Mouse (Mus musculus) neural tube, embryonic 10.5 days (tissue): ENCODE results near the gene Gpatch2.

Experiments used
- DNase-seq: peaks from one replicate; pipeline ENCODE4 v3.0.0-alpha.2; 2017; ENCODE audit warnings: low spot score; ENCODE audit errors: extremely low spot score

Gene Gpatch2

DNA sequence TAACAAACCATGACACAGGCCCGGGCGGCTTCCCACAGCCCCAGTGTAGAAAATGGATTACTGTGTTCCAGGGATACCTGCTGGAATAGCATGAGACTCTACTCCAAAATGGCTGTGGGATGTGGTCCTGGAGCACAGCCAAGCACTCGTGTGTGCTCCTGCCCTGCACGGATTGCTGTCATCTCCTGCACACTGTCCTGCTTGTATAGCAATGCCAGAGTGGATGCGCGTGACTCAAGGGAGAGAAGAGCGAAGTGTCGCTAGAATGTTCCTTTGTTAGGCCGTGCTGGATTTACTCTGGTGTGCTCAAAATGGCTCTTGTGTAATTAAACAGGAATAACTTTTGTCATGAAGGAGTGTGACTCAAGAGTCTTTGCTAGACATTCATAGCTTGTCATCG lies 87.9 kb downstream of the Gpatch2 start:
- DNase-seq: no peak

GRCm38 (mm10) chr1:187307335-187307734 lies 92.0 kb downstream of the Gpatch2 start:
- DNase-seq: no peak

- DNase-seq: no peak
Measured at GRCm38 (mm10) chr1:187308523-187308922, 93.2 kb downstream of the Gpatch2 start.

DNA sequence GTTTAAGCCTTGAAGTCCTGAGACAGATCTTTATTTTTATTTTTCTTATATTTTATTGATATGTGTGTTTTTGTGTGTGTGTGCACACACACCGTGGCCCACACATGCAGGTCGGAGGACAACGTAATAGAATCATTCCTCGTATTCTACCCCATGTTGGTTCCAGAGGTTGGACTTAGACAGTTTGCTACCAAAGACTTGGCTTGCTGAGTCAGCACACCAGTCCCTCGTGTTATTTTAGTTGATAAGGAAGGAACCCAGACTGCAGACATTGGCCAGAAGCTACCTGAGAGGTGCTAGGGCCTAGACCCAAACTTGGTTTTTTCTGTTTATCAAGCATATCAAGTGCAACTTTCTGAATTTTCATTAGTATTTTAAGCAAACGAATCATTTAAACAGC lies 95.8 kb downstream of the Gpatch2 start:
- no peak for DNase-seq

GRCm38 (mm10) chr1:187313323-187313722 lies 98.0 kb downstream of the Gpatch2 start:
- no peak for DNase-seq

DNA sequence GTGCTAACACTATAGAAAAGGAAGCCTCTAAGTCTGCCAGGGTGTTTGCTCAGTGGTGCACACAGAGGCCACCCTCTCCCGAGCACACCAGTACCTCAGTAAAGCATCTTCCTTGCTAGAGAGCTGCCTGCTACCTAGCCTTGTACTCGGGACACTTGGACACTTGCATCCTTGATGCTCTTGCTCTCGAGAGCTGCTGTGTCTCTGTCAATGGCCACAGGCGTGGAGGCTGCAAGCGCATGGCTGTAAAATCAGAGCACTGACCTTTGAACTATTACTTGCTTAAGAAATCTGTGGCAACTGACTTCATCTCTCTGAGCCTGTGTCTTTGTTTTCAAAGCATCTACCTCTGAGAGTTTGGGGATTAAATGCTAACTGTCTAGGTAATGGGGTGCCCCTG lies 98.5 kb downstream of the Gpatch2 start:
- no peak for DNase-seq

DNA sequence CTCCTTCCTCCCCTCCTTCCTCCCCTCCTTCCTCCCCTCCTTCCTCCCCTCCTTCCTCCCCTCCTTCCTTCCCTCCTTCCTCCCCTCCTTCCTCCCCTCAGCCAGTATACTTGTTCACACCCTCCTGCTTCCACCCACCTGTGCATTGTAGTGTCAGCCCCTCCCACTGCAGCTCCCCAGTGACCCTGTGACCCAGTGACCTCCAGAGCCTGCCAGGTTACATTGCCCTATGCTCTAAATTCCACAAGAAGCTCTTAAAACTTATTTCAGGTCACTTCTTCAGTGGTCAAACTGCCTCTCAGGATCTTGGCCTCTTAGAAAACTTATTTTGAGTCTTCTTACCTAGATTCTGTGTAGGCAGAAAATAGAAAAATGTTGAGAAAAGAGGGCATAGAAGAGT lies 99.2 kb downstream of the Gpatch2 start:
- no peak for DNase-seq

- no peak for DNase-seq
Measured at GRCm38 (mm10) chr1:187315821-187316220, 100.5 kb downstream of the Gpatch2 start.

DNA sequence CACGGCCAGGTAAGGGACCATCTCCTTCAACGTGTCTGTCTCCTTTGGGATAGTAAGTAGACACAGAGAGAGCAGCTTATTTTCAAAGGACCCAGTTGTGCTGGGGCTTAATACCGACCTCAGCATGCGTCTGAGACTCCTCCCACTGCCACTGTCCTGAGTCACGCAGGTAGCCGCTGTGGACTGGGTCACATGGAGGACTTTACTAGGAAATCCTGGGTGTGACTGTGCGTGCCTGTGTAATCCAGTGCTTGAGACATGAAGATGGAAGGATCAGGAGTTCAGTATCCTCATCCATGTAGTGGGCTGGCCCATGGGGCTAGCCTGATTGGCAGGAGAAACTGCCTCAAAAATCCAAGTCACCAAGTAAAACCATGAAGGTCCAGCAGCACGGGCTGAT lies 101.2 kb downstream of the Gpatch2 start:
- DNase-seq: no peak

- no peak for DNase-seq
Measured at GRCm38 (mm10) chr1:187321814-187322213, 106.5 kb downstream of the Gpatch2 start.

DNA sequence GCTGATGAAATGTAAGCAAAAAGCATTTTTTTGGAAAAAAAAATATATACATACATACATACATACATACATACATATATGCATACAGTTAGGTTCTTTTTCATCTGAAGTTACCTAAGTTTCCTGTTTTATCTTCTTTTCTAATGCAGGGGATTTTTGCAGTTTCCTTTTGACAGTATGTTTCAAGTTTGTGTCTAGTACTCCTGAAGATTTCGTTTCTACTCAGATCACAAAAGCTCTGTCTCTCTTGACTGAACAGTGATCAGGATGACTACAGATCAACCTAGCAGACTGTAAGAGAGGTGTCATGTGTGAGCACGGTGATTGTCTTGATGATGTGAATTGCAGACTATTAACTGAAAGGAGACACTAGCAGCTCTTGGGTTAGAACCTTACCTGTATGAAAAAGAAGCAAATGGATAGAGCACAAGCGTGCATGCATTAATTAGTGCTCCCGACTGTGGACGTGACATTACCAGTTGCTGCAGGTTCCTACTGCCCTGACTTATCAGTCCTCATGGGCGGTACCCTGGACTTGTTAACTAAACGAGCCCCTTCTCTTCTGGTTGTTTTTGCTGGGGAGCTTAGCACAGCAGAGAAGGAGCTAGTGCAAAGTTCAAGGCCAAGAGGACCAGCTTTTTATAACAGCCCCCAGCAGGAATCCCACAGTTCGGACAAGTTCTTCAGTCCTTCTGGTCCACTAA lies 107.3 kb downstream of the Gpatch2 start:
- DNase-seq: no peak

- no peak for DNase-seq
Measured at GRCm38 (mm10) chr1:187323209-187323589, 107.9 kb downstream of the Gpatch2 start.

DNA sequence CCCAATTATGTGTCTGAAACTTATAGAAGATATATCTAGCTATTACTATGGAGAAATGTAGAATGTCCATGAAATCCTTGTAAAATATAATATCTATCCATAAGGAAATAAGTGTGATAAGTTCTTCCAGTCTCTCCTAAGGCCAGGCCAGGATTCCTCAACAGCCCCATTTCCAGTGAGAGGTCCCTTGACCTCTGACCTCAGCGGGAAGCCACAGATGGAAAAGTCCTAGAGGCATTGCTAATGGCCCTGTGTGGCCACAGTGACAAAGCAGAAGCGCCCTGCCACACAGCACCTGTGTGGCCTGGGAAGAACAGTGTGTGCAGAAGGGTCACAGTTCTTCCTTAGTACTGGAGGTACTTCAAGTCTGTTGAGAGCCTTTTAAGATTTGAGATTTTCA lies 127.2 kb downstream of the Gpatch2 start:
- no peak for DNase-seq

DNA sequence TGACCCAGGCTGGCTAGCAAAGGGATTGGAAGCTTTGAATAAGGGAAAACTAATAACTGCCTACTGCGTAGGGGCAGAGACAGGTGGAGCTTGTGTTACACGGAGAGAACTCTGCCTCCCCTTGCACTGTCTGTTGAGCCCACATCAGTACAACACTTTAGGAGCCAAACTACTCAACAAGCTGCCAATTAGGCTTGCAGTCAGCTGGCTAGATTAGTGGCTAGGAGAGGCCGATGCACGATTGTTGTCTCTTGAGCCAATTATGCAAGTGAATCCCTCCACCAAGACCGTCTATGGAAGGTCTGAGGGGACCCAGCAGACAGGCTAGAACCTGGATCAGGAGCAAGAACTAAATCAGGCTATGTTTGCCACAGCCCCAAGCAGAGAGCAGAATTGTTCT lies 129.8 kb downstream of the Gpatch2 start:
- no peak for DNase-seq

DNA sequence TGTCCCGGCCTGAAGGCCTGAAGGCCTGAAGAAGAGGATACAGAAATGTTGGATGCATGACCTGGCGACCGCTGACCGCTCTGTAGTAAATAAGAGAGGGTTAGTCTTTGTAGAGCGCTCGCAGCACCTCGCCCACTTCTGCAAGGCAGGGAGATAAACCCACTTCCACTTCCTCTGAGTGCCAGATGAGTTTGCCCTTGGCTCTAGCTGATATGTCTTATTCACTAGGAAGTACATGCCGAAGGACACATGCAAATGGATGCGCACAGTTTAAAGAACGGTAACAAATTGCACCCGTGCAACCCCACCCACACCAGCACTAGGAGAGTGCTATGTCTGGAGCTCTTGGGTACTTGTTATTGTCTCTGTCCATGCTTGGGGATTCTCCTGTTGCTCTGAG lies 131.6 kb downstream of the Gpatch2 start:
- no peak for DNase-seq

DNA sequence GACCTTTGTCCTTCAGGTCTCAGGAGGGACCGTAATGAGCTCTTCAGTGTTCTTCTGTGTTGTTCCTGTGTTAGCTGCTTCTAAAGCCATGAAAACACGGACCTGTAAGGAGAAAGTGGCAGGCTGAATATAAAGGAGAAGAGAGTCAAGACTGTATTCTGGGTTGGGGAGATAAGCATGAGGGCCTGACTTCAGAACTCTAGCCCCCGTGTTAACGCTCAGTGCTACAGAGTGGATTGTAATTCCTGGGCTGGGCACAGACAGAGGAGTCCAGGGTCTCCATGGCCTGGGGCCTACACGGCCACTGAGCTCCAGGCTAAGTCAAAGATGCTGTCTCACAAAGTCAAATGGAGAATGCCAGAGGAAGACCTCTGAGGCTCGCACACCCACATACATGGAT lies 132.3 kb downstream of the Gpatch2 start:
- no peak for DNase-seq

DNA sequence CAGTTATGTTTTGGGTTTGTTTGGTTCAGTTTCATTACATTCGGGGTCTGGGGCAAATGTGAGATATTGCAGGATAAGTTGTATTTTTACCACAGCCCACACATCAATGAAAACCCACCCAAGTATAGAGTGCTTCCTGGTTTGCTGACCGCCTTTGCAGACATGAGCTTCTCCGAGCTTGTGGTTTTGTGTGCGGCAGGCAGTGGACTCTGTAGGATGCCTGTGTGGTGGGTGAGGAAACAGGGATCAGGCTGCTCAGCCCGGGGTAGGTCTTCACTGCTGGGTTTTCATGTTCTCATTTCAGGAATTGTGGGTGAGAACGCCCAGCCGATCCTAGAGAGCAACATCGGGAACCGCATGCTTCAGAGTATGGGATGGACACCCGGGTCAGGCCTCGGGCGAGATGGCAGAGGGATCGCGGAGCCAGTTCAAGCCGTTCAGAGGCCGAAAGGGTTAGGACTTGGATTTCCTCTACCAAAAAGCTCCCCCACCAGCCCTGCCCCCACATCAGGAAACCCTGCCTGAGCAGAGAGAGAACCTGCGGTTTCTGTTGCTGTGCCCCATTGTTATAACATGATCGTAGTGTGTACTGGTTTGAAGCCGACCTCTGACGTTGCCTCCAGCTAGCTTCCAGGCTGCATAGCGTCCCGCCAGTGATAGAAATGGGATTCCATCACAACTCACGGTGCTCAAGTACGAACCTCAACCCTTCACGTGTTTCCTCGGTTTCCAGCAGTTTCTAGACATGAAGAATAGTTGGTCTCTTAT lies 132.9 kb downstream of the Gpatch2 start:
- DNase-seq: no peak

- DNase-seq: no peak
Measured at GRCm38 (mm10) chr1:187348859-187349258, 133.6 kb downstream of the Gpatch2 start.

GRCm38 (mm10) chr1:187356169-187356568 lies 140.9 kb downstream of the Gpatch2 start:
- DNase-seq: no peak

GRCm38 (mm10) chr1:187356904-187357303 lies 141.6 kb downstream of the Gpatch2 start:
- no peak for DNase-seq

DNA sequence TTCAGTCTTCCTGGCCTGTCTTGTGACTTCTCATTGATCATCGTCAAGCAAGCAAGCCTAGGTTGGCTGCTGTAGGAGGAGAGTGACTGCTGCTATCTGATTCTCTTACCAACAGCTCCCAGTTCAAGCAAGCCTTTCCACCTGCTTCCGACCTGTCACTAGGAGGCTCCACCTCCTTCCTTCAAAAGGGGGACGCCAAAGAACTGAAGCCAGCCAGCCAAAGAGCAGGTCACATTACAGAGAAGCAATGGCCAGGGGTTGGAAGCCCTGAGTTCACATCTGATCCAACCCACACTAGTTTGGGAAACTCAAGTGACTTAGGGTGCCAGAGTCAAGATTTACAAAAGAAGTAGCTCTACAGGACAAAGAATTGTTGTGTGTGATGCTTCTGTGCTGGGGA lies 144.9 kb downstream of the Gpatch2 start:
- DNase-seq: no peak

GRCm38 (mm10) chr1:187362536-187362935 lies 147.2 kb downstream of the Gpatch2 start:
- no peak for DNase-seq

GRCm38 (mm10) chr1:187365424-187365823 lies 150.1 kb downstream of the Gpatch2 start:
- DNase-seq: no peak
